Mouse (Mus musculus) G1E (cell line): ENCODE measurements around the gene Ptpn13.

Experiments used
- CTCF ChIP-seq: IDR thresholded peaks from 2 replicates; pipeline ENCODE4 v1.5.1; 2012; ENCODE audit warnings: low read depth, low read length, inconsistent platforms, mixed read lengths
- GATA2 ChIP-seq: IDR thresholded peaks from 2 replicates; pipeline ENCODE4 v1.6.1; 2012; ENCODE audit warnings: low read depth, low read length, inconsistent platforms, borderline replicate concordance

DNA sequence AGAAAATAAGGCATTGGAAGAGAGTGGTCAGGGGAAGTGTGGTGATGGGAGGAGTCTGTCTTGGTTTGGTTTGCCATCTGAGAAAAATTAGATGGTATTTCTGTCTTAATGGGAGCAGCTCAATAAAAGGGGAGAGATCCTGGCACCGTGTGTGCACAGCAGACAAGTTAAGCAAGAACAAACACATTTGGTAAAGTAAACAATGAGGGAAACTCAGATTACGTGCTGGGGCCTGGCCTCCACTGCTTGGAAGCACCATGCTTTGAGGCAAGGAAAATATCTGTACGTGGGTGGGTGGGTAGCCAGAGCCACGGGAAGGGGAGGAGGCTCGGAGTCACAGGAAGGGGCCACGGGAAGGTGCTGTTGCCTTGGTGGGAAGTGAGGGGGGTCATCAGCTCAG lies 74.3 kb downstream of the Ptpn13 start:
- TF ChIP-seq CTCF (no peak), GATA2 (no peak)
